Mouse (Mus musculus): ENCODE results near the gene Zfp948. TPM values are rescaled to one million over a fixed set of nuclear protein-coding genes. Genes with fewer than 3 reads are reported as not detected.

The Zfp948 gene
- 7.5 TPM in 2 replicates for polyA plus RNA-seq (2016; fragmentation: Nextera tagmentation; extraction: Ambion mirVana)

- Histone ChIP-seq H3K27ac (peak within 1 kb of the TSS; percentile 92), H3K4me2 (peak within 1 kb of the TSS; percentile 83), H3K27me3 (replicated peaks) (no peaks in the 10 kb centered on the region), H3K4me1 (peaks cover 12% of the 10 kb centered on the region), H3K36me3 (0 out of 2 replicates have a peak, but pooled peaks cover 4% of the 10 kb centered on the region), H3K9ac (peak within 1 kb of the TSS; percentile 74), H3K9me3 (replicated peaks) (no peaks in the 10 kb centered on the region), H3K4me3 (peak within 1 kb of the TSS; percentile 72)
- WGBS (ENCODE audit: insufficient replicate concordance) = 1% methylated on average over 29 of the region's 29 CpGs
- ATAC-seq = peak; percentile 89
These were observed at the start of gene Zfp948 for GRCm38 (mm10) chr17:21566728-21567349. Gene Zfp948, plus strand, starts transcription at chr17:21567008.

- H3K4me2 ChIP-seq = peak overlapping the region; percentile 90
- H3K36me3 ChIP-seq = peaks cover 1% of the 10 kb centered on the region; the same call in 1 of the 2 replicates
- no peak overlapping the region for H3K27ac ChIP-seq
- H3K4me3 ChIP-seq = peak overlapping the region; percentile 65
- no peaks in the 10 kb centered on the region for H3K27me3 ChIP-seq (replicated peaks)
- no peaks in the 10 kb centered on the region for H3K9me3 ChIP-seq (replicated peaks)
- peak overlapping the region; percentile 70 for H3K9ac ChIP-seq
- peak; percentile 9; the same call in 1 of the 2 replicates for ATAC-seq
- WGBS (ENCODE audit: insufficient replicate concordance) = 30% methylated on average over 4 of the region's 4 CpGs
- peaks cover 16% of the 10 kb centered on the region for H3K4me1 ChIP-seq
These were observed 49.6 kb upstream of the Zfp948 start for GRCm38 (mm10) chr17:21517130-21517671.

- H3K36me3 ChIP-seq = no peaks in the 10 kb centered on the region
- no peak for ATAC-seq
- H3K4me3 ChIP-seq = no peak overlapping the region
- no peak overlapping the region for H3K27ac ChIP-seq
- H3K4me2 ChIP-seq = no peak overlapping the region
- no peaks in the 10 kb centered on the region for H3K9me3 ChIP-seq (replicated peaks)
- no peak overlapping the region for H3K9ac ChIP-seq
- no peaks in the 10 kb centered on the region for H3K27me3 ChIP-seq (replicated peaks)
- H3K4me1 ChIP-seq = peaks cover under 1% of the 10 kb centered on the region
These were observed 40.5 kb upstream of the Zfp948 start for GRCm38 (mm10) chr17:21526270-21526669.

GRCm38 (mm10) chr17:21530645-21531330 is 36.0 kb upstream of the Zfp948 start:
- no peak overlapping the region for H3K4me2 ChIP-seq
- 72% methylated on average over 5 of the region's 5 CpGs for WGBS (ENCODE audit: insufficient replicate concordance)
- H3K27ac ChIP-seq = no peak overlapping the region
- H3K36me3 ChIP-seq = no peaks in the 10 kb centered on the region
- no peak overlapping the region for H3K9ac ChIP-seq
- ATAC-seq = no peak
- peaks cover 38% of the 10 kb centered on the region for H3K4me1 ChIP-seq
- H3K27me3 ChIP-seq (replicated peaks) = no peaks in the 10 kb centered on the region
- H3K4me3 ChIP-seq = no peak overlapping the region
- H3K9me3 ChIP-seq (replicated peaks) = no peaks in the 10 kb centered on the region

GRCm38 (mm10) chr17:21531621-21532020 is 35.2 kb upstream of the Zfp948 start:
- H3K9me3 ChIP-seq (replicated peaks) = no peaks in the 10 kb centered on the region
- WGBS (ENCODE audit: insufficient replicate concordance) = 67% methylated on average over 5 of the region's 5 CpGs
- no peaks in the 10 kb centered on the region for H3K36me3 ChIP-seq
- peak overlapping the region; percentile 92 for H3K4me2 ChIP-seq
- H3K4me3 ChIP-seq = peak overlapping the region; percentile 70
- no peak for ATAC-seq
- H3K27me3 ChIP-seq (replicated peaks) = no peaks in the 10 kb centered on the region
- H3K9ac ChIP-seq = peak overlapping the region; percentile 82
- H3K4me1 ChIP-seq = peaks cover 42% of the 10 kb centered on the region
- peak overlapping the region; percentile 81 for H3K27ac ChIP-seq

GRCm38 (mm10) chr17:21532101-21532951 is 34.5 kb upstream of the Zfp948 start:
- H3K27me3 ChIP-seq (replicated peaks) = no peaks in the 10 kb centered on the region
- peaks cover 42% of the 10 kb centered on the region for H3K4me1 ChIP-seq
- H3K4me3 ChIP-seq = peak overlapping the region; percentile 70
- peak overlapping the region; percentile 92 for H3K4me2 ChIP-seq
- H3K9ac ChIP-seq = peak overlapping the region; percentile 82
- no peaks in the 10 kb centered on the region for H3K9me3 ChIP-seq (replicated peaks)
- H3K27ac ChIP-seq = peak overlapping the region; percentile 81
- no peaks in the 10 kb centered on the region for H3K36me3 ChIP-seq
- 2% methylated on average over 54 of the region's 54 CpGs for WGBS (ENCODE audit: insufficient replicate concordance)
- ATAC-seq = peak; percentile 65

GRCm38 (mm10) chr17:21533961-21534360 is 32.8 kb upstream of the Zfp948 start:
- Histone ChIP-seq H3K9ac (no peak overlapping the region), H3K27ac (no peak overlapping the region), H3K4me3 (no peak overlapping the region), H3K36me3 (no peaks in the 10 kb centered on the region), H3K4me1 (peaks cover 42% of the 10 kb centered on the region), H3K9me3 (replicated peaks) (no peaks in the 10 kb centered on the region), H3K27me3 (replicated peaks) (no peaks in the 10 kb centered on the region), H3K4me2 (peak overlapping the region; percentile 82; the same call in 1 of the 2 replicates)
- no peak for ATAC-seq
- WGBS (ENCODE audit: insufficient replicate concordance) = 88% methylated on average over 1 of the region's 1 CpGs

- Histone ChIP-seq H3K4me3 (peak overlapping the region; percentile 62; the same call in 1 of the 2 replicates), H3K27ac (peak overlapping the region; percentile 27; the same call in 1 of the 2 replicates)
These were observed 32.2 kb upstream of the Zfp948 start for GRCm38 (mm10) chr17:21534460-21535095.

GRCm38 (mm10) chr17:21535096-21536001 is 31.5 kb upstream of the Zfp948 start, which contains the start of gene Zfp52:
Gene Zfp52, plus strand, starts transcription at chr17:21535539.
- H3K27me3 ChIP-seq (replicated peaks) = no peaks in the 10 kb centered on the region
- H3K4me1 ChIP-seq = peaks cover 42% of the 10 kb centered on the region
- ATAC-seq = peak; percentile 83
- WGBS (ENCODE audit: insufficient replicate concordance) = 2% methylated on average over 21 of the region's 21 CpGs
- H3K4me3 ChIP-seq = peak within 1 kb of the TSS; percentile 62
- H3K9me3 ChIP-seq (replicated peaks) = no peaks in the 10 kb centered on the region
- no peaks in the 10 kb centered on the region for H3K36me3 ChIP-seq
- H3K27ac ChIP-seq = peak within 1 kb of the TSS; percentile 27
- peak within 1 kb of the TSS; percentile 68 for H3K9ac ChIP-seq
- peak within 1 kb of the TSS; percentile 82 for H3K4me2 ChIP-seq

More at GRCm38 (mm10) chr17:21534460-21535095, 32.2 kb upstream of the Zfp948 start:
- no peaks in the 10 kb centered on the region for H3K36me3 ChIP-seq
- no peaks in the 10 kb centered on the region for H3K27me3 ChIP-seq (replicated peaks)
- H3K9me3 ChIP-seq (replicated peaks) = no peaks in the 10 kb centered on the region
- peak; percentile 26 for ATAC-seq
- peak overlapping the region; percentile 82 for H3K4me2 ChIP-seq
- H3K4me1 ChIP-seq = peaks cover 42% of the 10 kb centered on the region
- no peak overlapping the region for H3K9ac ChIP-seq
- 4% methylated on average over 4 of the region's 4 CpGs for WGBS (ENCODE audit: insufficient replicate concordance)

GRCm38 (mm10) chr17:21536096-21536495 is 30.7 kb upstream of the Zfp948 start:
- Histone ChIP-seq H3K4me2 (peak overlapping the region; percentile 82), H3K36me3 (no peaks in the 10 kb centered on the region), H3K9ac (peak overlapping the region; percentile 68), H3K9me3 (replicated peaks) (no peaks in the 10 kb centered on the region), H3K4me3 (peak overlapping the region; percentile 62), H3K27me3 (replicated peaks) (no peaks in the 10 kb centered on the region), H3K4me1 (peaks cover 42% of the 10 kb centered on the region), H3K27ac (no peak overlapping the region)
- WGBS (ENCODE audit: insufficient replicate concordance) = 26% methylated on average over 7 of the region's 7 CpGs
- ATAC-seq = no peak

Measured in liver, embryonic 12.5 days (tissue).